Mouse (Mus musculus) gastrocnemius, adult 2 months (tissue): ENCODE data around the gene Kazald1. TPM values are rescaled to one million over a fixed set of nuclear protein-coding genes. Genes with fewer than 3 reads are reported as not detected.
"Not testable (repeated sequence)": the region's sequence is repeated elsewhere in the genome, so short reads cannot be mapped to it uniquely, and the experiment has no call there.

ENCODE experiments used
- DNase-seq: peaks from one replicate; pipeline ENCODE4 v3.0.0; 2022
- H3K27ac ChIP-seq: fragments of 200-600 bp; 2 replicates; pipeline ENCODE4 v1.8.1; 2022; ENCODE audit warnings: mild to moderate bottlenecking
- H3K4me3 ChIP-seq: fragments of 200-600 bp; 2 replicates; pipeline ENCODE4 v1.8.1; 2022; ENCODE audit warnings: mild to moderate bottlenecking, moderate library complexity
- CTCF ChIP-seq: fragments of 200-600 bp; IDR thresholded peaks from 2 replicates; pipeline ENCODE4 v1.8.1; 2022; ENCODE audit warnings: antibody characterized with exemption, mild to moderate bottlenecking, moderate library complexity
- intact Hi-C: fragments of 180-260 bp; cut with DNase I; formaldehyde crosslinking; loops from one replicate; pipeline ENCODE4 v1.15.1; 2025
- long read RNA-seq, 2 experiments: library from polyadenylated mRNA; stranded (forward); transcript quantifications; one replicate each; pipeline ENCODE4 v2.0.0; 2021
- total RNA-seq, 2 experiments: library from RNA; stranded (reverse); gene quantifications; 2 replicates each; pipeline ENCODE4 v1.2.3; 2021

Kazald1 gene
- 1 to 10 TPM; 4.2 to 5.9 TPM for total RNA-seq
- long read RNA-seq, experiment 1, partial matches to known transcripts: 7 of 11 reads
- long read RNA-seq, experiment 1, other reads (novel, unspliced or antisense): 3 of 11 reads
- long read RNA-seq, experiment 2, partial matches to known transcripts: 7 of 12 reads
- long read RNA-seq, experiment 2, other reads (novel, unspliced or antisense): 4 of 12 reads

- Histone ChIP-seq H3K27ac (peak within 1 kb of the TSS; percentile 99), H3K4me3 (peak within 1 kb of the TSS; percentile 88)
- intact Hi-C loops: no loop called here
- TF ChIP-seq CTCF: no peak
- DNase-seq: peak; percentile 96
Observed at GRCm38 (mm10) chr19:45074580-45075322, at the start of gene Kazald1. TSS of gene Kazald1 (plus strand) at chr19:45075241.

GRCm38 (mm10) chr19:45025937-45026568 is 49.0 kb upstream of the Kazald1 start:
- no peak overlapping the region for H3K4me3 ChIP-seq
- intact Hi-C loops: no loop called here
- TF ChIP-seq CTCF: no peak
- H3K27ac ChIP-seq: peak overlapping the region; percentile 86
- DNase-seq: peak; percentile 48

GRCm38 (mm10) chr19:45026958-45027670 is 47.9 kb upstream of the Kazald1 start:
- peak; percentile 82 for DNase-seq
- H3K27ac ChIP-seq: peak overlapping the region; percentile 86
- TF ChIP-seq CTCF: no peak
- intact Hi-C loops: no loop called here
- no peak overlapping the region for H3K4me3 ChIP-seq

- no peak for TF ChIP-seq CTCF
- Histone ChIP-seq H3K27ac (peak overlapping the region; percentile 86), H3K4me3 (no peak overlapping the region)
- peak; percentile 46 for DNase-seq
- intact Hi-C loops: no loop called here
Observed at GRCm38 (mm10) chr19:45027848-45028247, 47.2 kb upstream of the Kazald1 start.

- peak; percentile 54 for DNase-seq
- H3K27ac ChIP-seq: peak overlapping the region; percentile 86
- no peak for TF ChIP-seq CTCF
- no peak overlapping the region for H3K4me3 ChIP-seq
- intact Hi-C loops: no loop called here
Observed at GRCm38 (mm10) chr19:45028746-45029145, 46.3 kb upstream of the Kazald1 start.

- peak; percentile 31 for DNase-seq
- Histone ChIP-seq H3K4me3 (no peak overlapping the region), H3K27ac (peak overlapping the region; percentile 86; the same call in 1 of the 2 replicates)
- intact Hi-C loops: no loop called here
- TF ChIP-seq CTCF: no peak
Observed at GRCm38 (mm10) chr19:45029571-45029970, 45.5 kb upstream of the Kazald1 start.

GRCm38 (mm10) chr19:45030111-45030510 is 44.9 kb upstream of the Kazald1 start:
- no peak overlapping the region for H3K4me3 ChIP-seq
- H3K27ac ChIP-seq: peak overlapping the region; percentile 86
- intact Hi-C loops: no loop called here
- DNase-seq: peak; percentile 84
- peak; percentile 76 for TF ChIP-seq CTCF

GRCm38 (mm10) chr19:45030746-45031693 is 44.0 kb upstream of the Kazald1 start:
- peak; percentile 87 for TF ChIP-seq CTCF
- peak overlapping the region; percentile 58 for H3K4me3 ChIP-seq
- H3K27ac ChIP-seq: peak overlapping the region; percentile 63
- intact Hi-C loops: loop anchor here (1.0 kb wide), 1 partner anchor 19 kb away; no protein-coding TSS in a partner anchor
- peak; percentile 85 for DNase-seq

GRCm38 (mm10) chr19:45031780-45032179 is 43.3 kb upstream of the Kazald1 start:
- DNase-seq: peak; percentile 84
- intact Hi-C loops: loop anchor here (1.0 kb wide), 1 partner anchor 19 kb away; no protein-coding TSS in a partner anchor
- peak; percentile 95 for TF ChIP-seq CTCF
- Histone ChIP-seq H3K4me3 (no peak overlapping the region), H3K27ac (peak overlapping the region; percentile 63)

GRCm38 (mm10) chr19:45032570-45033332 is 42.3 kb upstream of the Kazald1 start:
- Histone ChIP-seq H3K4me3 (no peak overlapping the region), H3K27ac (peak overlapping the region; percentile 63)
- peak; percentile 50 for DNase-seq
- intact Hi-C loops: no loop called here
- peak; percentile 54 for TF ChIP-seq CTCF

GRCm38 (mm10) chr19:45036867-45037266 is 38.2 kb upstream of the Kazald1 start:
- intact Hi-C loops: loop anchor here (1.0 kb wide), 1 partner anchor 27 kb away; no protein-coding TSS in a partner anchor
- peak; percentile 84 for TF ChIP-seq CTCF
- Histone ChIP-seq H3K27ac (peak overlapping the region; percentile 21; the same call in 1 of the 2 replicates), H3K4me3 (no peak overlapping the region)
- peak; percentile 90 for DNase-seq

GRCm38 (mm10) chr19:45038198-45038597 is 36.8 kb upstream of the Kazald1 start:
- intact Hi-C loops, H3K4me3 ChIP-seq, H3K27ac ChIP-seq, DNase-seq: not testable (repeated sequence)
